Mouse (Mus musculus) large intestine, adult 2 months (tissue): Measurements from ENCODE around the gene Ces1h. TPM values are rescaled to one million over a fixed set of nuclear protein-coding genes. Genes with fewer than 3 reads are reported as not detected.
"Not testable (repeated sequence)": the region's sequence is repeated elsewhere in the genome, so short reads cannot be mapped to it uniquely, and the experiment has no call there.

Experiments
- DNase-seq: peaks from one replicate; pipeline ENCODE4 v3.0.0-alpha.2; 2012; ENCODE audit warnings: low read depth, low spot score
- WGBS: fragments of 180-500 bp; shearing (Covaris S2); methylation state at CpG from one replicate; pipeline ENCODE4 v1.1.7; 2018; 5-methylcytosine and 5-hydroxymethylcytosine counted together
- polyA plus RNA-seq: library from polyadenylated mRNA; depleted of rRNA; stranded (reverse); fragments of >200 nt; gene quantifications from 2 replicates; pipeline ENCODE4 v1.2.3, GENCODE M21; 2012; rRNA removed

The Ces1h gene
- not detected in 2 replicates for polyA plus RNA-seq

DNA sequence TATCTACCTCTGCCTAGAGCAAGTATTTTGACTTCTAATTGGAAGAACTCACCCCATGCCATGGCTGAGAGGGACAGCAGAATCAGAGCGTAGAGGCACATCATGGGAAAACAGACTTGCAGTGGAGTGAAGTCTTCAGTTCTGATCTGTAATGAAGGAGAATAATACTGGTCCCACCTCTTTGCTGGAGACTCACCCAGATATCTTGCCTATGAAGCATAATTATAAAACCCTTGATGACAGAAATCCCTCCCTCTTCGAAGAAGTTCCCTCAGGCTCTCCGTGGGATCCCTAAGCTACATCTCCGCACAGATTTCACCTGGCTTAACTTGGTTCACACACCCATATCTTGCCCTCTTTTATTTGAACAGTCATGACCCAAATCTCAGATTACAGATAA lies at the start of gene Ces1h:
Gene Ces1h (minus strand): TSS at position 101 of the 400 bp plus-strand sequence.
- 94% methylated on average over 4 of the region's 4 CpGs for WGBS
- DNase-seq, result no peak

DNA sequence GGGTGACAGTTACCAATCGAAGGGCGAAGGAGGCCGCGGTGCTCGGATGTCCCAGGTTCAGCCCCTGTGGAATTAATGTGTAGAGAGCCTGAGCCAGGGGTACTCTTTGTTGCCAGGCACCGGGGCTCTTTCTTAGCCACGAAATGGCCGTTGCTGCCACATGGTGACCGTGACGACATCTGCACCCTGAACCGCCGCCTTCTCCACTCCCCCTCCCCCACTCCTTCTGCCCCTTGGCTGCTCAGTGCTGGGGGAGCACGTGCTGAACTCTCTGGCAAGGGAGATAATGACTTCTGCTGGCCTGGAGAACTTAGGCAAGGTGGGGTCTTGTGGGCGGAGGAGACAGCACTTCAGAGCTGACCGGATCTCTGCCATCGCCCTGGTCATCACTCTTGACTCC lies 47.7 kb upstream of the Ces1h start:
- DNase-seq, result no peak
- 90% methylated on average over 16 of the region's 16 CpGs for WGBS

DNA sequence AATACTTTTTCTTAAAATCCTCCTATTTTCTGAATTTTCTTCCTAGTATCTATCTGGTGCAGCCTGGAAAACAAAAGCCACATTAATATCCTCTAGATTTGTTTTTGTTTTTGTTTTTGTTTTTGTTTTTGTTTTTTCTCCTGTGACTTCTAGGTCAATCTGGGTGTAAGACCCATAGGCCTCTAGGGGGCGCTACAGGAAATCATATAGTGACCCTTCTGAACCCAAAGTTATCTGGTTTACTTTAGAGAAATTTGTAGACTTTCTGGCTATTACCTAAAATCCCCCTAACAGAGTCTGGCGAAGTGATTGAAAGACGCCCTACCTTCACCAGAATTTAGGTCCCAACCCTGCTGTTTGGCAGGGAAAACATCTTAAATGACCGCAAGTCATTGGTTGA lies 35.9 kb upstream of the Ces1h start:
- no peak for DNase-seq
- WGBS, result 74% methylated on average over 4 of the region's 4 CpGs

DNA sequence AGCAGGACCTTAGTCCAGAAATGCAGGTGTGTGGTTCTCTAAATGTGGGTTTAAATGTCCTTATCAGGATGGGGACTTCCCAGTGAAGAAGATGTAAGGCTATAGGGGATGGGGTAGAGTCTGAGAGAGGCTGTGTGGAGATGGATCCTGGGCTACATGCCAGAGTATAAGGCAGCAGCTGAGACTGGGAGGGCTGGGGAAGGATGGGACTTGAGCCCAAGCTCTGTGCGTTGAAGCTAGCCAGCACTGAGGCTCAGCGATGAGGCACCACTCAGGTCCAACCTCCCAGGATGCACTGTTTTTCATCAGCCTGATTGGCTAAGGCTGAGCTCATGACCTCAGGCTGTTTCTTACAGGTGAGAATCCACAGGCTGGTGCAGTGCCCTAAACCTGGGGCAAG lies 29.3 kb upstream of the Ces1h start:
- WGBS, result 73% methylated on average over 2 of the region's 2 CpGs
- no peak for DNase-seq

DNA sequence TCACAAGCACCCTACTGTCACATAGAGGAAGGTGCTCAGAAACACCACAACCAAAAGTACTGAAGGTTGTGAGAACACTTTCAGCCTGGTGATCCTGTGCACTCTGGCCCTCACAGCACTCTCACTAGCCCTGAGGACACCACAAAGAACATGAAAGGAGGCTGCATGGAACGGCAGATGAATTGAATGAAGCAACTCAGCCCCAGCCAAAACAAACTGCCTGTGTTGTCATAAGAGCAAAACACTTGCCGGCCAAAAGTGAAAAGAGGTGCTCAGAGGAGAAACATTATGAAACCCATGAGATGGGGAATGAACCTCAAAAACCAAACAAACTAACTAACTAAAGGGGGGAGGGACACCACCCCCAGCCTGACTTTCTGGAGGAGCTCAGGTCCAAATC lies 20.2 kb upstream of the Ces1h start:
- DNase-seq, result no peak
- 36% methylated on average over 2 of the region's 2 CpGs for WGBS

DNA sequence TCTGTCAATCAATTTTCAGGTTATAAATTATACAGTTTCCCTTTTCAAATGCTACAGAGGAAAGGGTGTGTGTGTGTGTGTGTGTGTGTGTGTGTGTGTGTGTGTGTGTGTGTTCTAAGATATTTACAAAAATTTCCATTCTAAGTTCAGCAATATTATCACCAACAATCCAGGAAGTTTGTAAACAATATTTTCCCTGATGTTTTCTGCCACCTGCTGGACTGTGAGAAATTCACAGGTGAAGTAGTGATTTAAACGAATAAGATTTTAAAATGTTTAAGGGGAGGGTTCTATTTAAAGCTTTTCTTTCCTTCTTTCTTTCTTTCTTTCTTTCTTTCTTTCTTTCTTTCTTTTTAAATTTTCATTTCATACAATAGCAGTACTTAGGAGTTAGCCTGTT lies 18.5 kb upstream of the Ces1h start:
- DNase-seq, result no peak
- WGBS, result 13% methylated on average over 1 of the region's 1 CpGs

DNA sequence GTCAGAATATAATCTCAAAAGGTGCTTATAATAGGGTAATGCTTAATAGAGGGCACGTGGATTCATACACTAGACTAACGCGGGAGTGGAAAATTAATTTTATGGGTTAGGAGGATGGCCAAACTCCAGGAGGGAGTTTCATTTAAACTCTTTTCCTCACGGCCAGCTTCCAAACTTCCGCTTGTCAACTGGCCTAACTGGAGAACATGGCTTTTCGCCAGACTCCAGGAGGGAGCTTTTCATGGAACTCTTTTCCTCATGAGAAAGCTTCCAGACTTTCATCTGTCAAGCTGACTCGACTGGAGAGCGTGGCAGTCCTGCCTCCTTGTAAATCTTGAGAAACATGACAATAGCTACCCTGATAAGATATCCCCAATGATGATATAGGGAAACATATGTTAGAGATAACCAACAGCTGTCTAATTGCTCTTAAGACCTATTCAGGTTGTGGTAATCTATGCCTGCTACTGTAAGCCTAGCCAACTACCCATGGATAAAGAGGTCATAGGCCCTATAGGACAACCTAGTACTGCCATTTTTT lies 14.6 kb upstream of the Ces1h start:
- WGBS, result 14% methylated on average over 8 of the region's 8 CpGs

GRCm38 (mm10) chr8:93369481-93369880 lies 10.0 kb downstream of the Ces1h start:
- peak; percentile 48 for DNase-seq
- 5% methylated on average over 2 of the region's 2 CpGs for whole genome bisulfite sequencing

More for the DNA sequence above, 14.6 kb upstream of the Ces1h start:
- DNase-seq, result not testable (repeated sequence)

DNA sequence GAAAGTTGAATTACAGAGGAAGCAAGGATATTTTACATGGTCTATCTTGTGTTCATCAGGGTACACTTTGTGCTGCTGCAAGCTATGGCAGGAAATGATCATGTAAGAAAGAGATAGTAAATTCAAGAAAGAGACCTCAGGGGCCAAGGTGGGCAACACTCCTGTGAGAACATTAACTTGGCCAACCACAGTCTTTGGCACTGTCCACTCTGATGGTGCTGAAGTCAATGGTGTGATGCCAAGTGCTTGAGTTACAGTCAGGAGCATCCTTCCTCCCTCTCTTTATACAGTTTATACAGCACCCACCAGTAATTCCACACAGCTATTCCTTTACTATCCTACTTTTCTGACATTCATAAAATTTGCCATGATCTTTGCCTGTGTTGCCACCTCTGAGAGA lies 19.4 kb downstream of the Ces1h start:
- DNase-seq, result no peak

GRCm38 (mm10) chr8:93339531-93339930 lies 40.0 kb downstream of the Ces1h start:
- no peak for DNase-seq
- 78% methylated on average over 2 of the region's 2 CpGs for WGBS

DNA sequence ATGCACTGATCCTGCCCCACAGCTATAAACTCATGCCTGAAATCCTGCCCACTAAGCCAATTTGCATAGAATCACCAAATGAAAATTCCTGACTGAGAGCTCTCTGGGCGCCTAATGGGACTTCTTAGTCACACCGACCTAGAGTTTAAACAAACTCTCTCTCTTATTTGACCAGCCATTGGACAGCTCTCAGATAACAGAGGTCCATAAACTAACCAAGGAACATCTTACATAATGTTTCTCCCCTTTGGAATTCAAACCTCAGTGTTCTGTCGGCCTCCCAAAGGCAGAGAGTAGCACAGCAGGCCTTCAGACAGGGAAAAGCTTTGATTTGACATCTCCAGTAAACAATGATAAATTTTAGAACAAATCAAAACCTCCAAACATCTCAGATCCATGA lies 42.3 kb downstream of the Ces1h start, which contains the start of gene Ces1g:
Gene Ces1g (minus strand): TSS at position 102 of the 400 bp plus-strand sequence.
- 15% methylated on average over 3 of the region's 3 CpGs for WGBS
- no peak for DNase-seq

GRCm38 (mm10) chr8:93332703-93333102 lies 46.8 kb downstream of the Ces1h start:
- WGBS, result 38% methylated on average over 1 of the region's 1 CpGs

GRCm38 (mm10) chr8:93331151-93331550 lies 48.4 kb downstream of the Ces1h start:
- 96% methylated on average over 2 of the region's 2 CpGs for WGBS
- no peak for DNase-seq

More at GRCm38 (mm10) chr8:93332703-93333102, 46.8 kb downstream of the Ces1h start:
- peak; percentile 89 for DNase-seq

- WGBS, result 55% methylated on average over 2 of the region's 2 CpGs
- no peak for DNase-seq
Measured at GRCm38 (mm10) chr8:93325123-93325522, 54.4 kb downstream of the Ces1h start.

DNA sequence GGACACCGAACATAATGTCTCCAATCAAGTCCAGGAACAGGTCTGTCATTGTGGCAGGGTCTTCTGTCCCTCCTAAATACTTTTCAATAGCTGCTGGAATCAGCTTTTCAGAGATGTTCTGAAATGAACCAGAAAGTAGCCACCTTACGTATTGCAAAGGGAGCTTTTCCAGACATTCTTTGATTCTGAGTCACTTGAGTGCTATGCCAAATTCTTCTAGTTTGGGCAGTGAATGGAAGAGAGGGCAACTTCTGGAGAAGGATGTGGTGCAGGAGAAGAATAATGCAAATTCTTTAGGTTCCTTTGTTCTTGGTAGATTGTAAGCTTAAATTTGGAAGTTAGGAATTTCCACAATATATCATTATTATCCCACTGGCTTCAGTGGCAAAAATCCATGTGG lies 62.5 kb downstream of the Ces1h start:
- DNase-seq, result no peak
- WGBS, result 81% methylated on average over 2 of the region's 2 CpGs

GRCm38 (mm10) chr8:93315557-93315956 lies 64.0 kb downstream of the Ces1h start:
- DNase-seq, result no peak

More at GRCm38 (mm10) chr8:93315557-93315956, 64.0 kb downstream of the Ces1h start:
- WGBS, result 92% methylated on average over 2 of the region's 2 CpGs

Other genes with a start within 250 kb of the Ces1h start
- gene Ces1c, start 248.4 kb downstream of the Ces1h start, polyA plus RNA-seq, result 2.5 and 4.2 TPM in 2 replicates
- 15.5 and 30.1 TPM in 2 replicates for gene Ces1d, start 181.9 kb downstream of the Ces1h start, polyA plus RNA-seq
- gene Ces1e, start 150.1 kb downstream of the Ces1h start, polyA plus RNA-seq, result 2.3 and 8.1 TPM in 2 replicates
- 17.7 and 20.5 TPM in 2 replicates for gene Ces1f, start 100.0 kb downstream of the Ces1h start, polyA plus RNA-seq
- gene Ces1g, start 42.4 kb downstream of the Ces1h start, polyA plus RNA-seq, result 0.53 and 0.69 TPM in 2 replicates
- 0.09 and 0.29 TPM in 2 replicates for gene Ces5a, start 156.1 kb upstream of the Ces1h start, polyA plus RNA-seq